Mouse (Mus musculus): ENCODE measurements around the gene Aff1. TPM values are rescaled to one million over a fixed set of nuclear protein-coding genes. Genes with fewer than 3 reads are reported as not detected.

The Aff1 gene
- polyA plus RNA-seq, 1 experiment: 23.3 TPM

GRCm38 (mm10) chr5:103809674-103810330 lies 117.6 kb downstream of the Aff1 start:
- no peak overlapping the region for H3K4me3 ChIP-seq (ENCODE audit: low read depth, low read length)
- TF ChIP-seq CTCF (IDR thresholded peaks at IDR 0.05; ENCODE audit: low read depth, low read length): no peak
- no peak for TF ChIP-seq EP300 (IDR thresholded peaks at IDR 0.05; ENCODE audit: insufficient read depth, low read depth, low read length)
- TF ChIP-seq POLR2A (IDR thresholded peaks at IDR 0.05; ENCODE audit: insufficient read depth, low read length): no peak
- H3K27ac ChIP-seq (ENCODE audit: insufficient read depth, low read length): no peak overlapping the region
- H3K9ac ChIP-seq (ENCODE audit: low read depth, poor library complexity, severe bottlenecking): no peak overlapping the region
- H3K4me1 ChIP-seq (ENCODE audit: control insufficient read depth, insufficient read depth, low read length): peaks cover 7% of the 10 kb centered on the region
- H3K36me3 ChIP-seq (ENCODE audit: control insufficient read depth, insufficient read depth, low read length, poor library complexity, severe bottlenecking): no peaks in the 10 kb centered on the region
- H3K27me3 ChIP-seq (ENCODE audit: control insufficient read depth, insufficient read depth, low read length, poor library complexity, severe bottlenecking): no peaks in the 10 kb centered on the region
- H3K9me3 ChIP-seq (replicated peaks; ENCODE audit: control insufficient read depth, insufficient read depth, low read length, poor library complexity, severe bottlenecking): no peaks in the 10 kb centered on the region

DNA sequence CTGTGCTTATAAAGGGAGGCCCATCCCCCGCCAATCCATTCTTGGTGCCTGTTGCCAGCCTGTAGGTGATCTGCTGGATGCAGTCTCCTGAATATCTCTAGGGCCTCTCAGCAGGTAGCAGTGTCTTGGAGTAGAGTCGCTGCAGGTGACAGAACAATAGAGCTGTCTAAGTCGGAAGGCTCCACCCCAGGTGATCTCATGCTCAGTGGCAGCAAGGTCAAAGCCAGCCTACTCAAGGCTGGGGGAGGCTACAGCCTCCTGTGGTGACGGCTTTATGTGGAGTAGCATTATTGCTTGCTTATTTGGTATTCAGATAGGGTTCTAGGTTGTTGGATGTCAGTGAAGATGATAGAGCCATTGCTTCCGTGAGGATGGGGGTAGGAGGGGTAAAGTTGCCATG lies 121.1 kb downstream of the Aff1 start:
- H3K9ac ChIP-seq (ENCODE audit: low read depth, poor library complexity, severe bottlenecking): no peak overlapping the region
- H3K9me3 ChIP-seq (replicated peaks; ENCODE audit: control insufficient read depth, insufficient read depth, low read length, poor library complexity, severe bottlenecking): no peaks in the 10 kb centered on the region
- peak overlapping the region; percentile 60; the same call in 1 of the 2 replicates for H3K27ac ChIP-seq (ENCODE audit: insufficient read depth, low read length)
- H3K36me3 ChIP-seq (ENCODE audit: control insufficient read depth, insufficient read depth, low read length, poor library complexity, severe bottlenecking): no peaks in the 10 kb centered on the region
- peaks cover 7% of the 10 kb centered on the region for H3K4me1 ChIP-seq (ENCODE audit: control insufficient read depth, insufficient read depth, low read length)
- H3K27me3 ChIP-seq (ENCODE audit: control insufficient read depth, insufficient read depth, low read length, poor library complexity, severe bottlenecking): no peaks in the 10 kb centered on the region
- TF ChIP-seq POLR2A (IDR thresholded peaks at IDR 0.05; ENCODE audit: insufficient read depth, low read length) (no peak), CTCF (IDR thresholded peaks at IDR 0.05; ENCODE audit: low read depth, low read length) (no peak), EP300 (IDR thresholded peaks at IDR 0.05; ENCODE audit: insufficient read depth, low read depth, low read length) (peak; percentile 91)
- no peak overlapping the region for H3K4me3 ChIP-seq (ENCODE audit: low read depth, low read length)

DNA sequence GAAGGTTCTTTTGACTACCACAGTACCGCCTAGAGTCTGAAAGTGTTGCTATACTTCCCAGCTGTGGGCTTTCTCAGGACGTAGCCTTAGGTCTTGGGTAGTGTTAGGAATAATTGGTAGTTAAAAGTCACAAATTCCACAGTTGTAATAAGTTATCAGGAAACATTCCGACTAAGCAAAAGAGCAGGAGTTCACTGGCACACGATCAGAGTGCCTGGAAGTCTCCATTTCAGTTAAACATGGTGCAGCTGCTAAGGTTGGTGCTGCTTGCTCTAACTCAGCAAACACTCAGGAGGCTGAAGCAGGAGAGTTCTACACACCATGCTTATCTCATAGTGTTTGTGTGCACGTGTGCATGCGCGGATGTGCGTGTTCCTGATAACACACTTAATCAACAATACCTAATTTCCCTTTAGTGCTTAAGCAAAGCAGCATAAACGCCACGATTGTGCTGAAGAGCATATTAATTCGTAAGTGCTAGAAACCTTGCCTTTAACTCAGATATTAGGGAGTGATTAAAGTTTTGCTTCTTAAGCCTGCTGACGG lies 121.9 kb downstream of the Aff1 start:
- Histone ChIP-seq H3K27ac (ENCODE audit: insufficient read depth, low read length) (peak overlapping the region; percentile 60; the same call in 1 of the 2 replicates), H3K27me3 (ENCODE audit: control insufficient read depth, insufficient read depth, low read length, poor library complexity, severe bottlenecking) (no peaks in the 10 kb centered on the region), H3K36me3 (ENCODE audit: control insufficient read depth, insufficient read depth, low read length, poor library complexity, severe bottlenecking) (no peaks in the 10 kb centered on the region), H3K9me3 (replicated peaks; ENCODE audit: control insufficient read depth, insufficient read depth, low read length, poor library complexity, severe bottlenecking) (no peaks in the 10 kb centered on the region), H3K4me1 (ENCODE audit: control insufficient read depth, insufficient read depth, low read length) (peaks cover 7% of the 10 kb centered on the region), H3K9ac (ENCODE audit: low read depth, poor library complexity, severe bottlenecking) (no peak overlapping the region), H3K4me3 (ENCODE audit: low read depth, low read length) (no peak overlapping the region; the same call in 1 of the 2 replicates)
- no peak for TF ChIP-seq EP300 (IDR thresholded peaks at IDR 0.05; ENCODE audit: insufficient read depth, low read depth, low read length)
- TF ChIP-seq CTCF (IDR thresholded peaks at IDR 0.05; ENCODE audit: low read depth, low read length): no peak
- no peak for TF ChIP-seq POLR2A (IDR thresholded peaks at IDR 0.05; ENCODE audit: insufficient read depth, low read length)

- Histone ChIP-seq H3K27ac (ENCODE audit: insufficient read depth, low read length) (no peak overlapping the region), H3K27me3 (ENCODE audit: control insufficient read depth, insufficient read depth, low read length, poor library complexity, severe bottlenecking) (no peaks in the 10 kb centered on the region), H3K4me3 (ENCODE audit: low read depth, low read length) (peak overlapping the region; percentile 20; the same call in 1 of the 2 replicates), H3K9ac (ENCODE audit: low read depth, poor library complexity, severe bottlenecking) (no peak overlapping the region), H3K36me3 (ENCODE audit: control insufficient read depth, insufficient read depth, low read length, poor library complexity, severe bottlenecking) (no peaks in the 10 kb centered on the region), H3K9me3 (replicated peaks; ENCODE audit: control insufficient read depth, insufficient read depth, low read length, poor library complexity, severe bottlenecking) (no peaks in the 10 kb centered on the region), H3K4me1 (ENCODE audit: control insufficient read depth, insufficient read depth, low read length) (peaks cover 7% of the 10 kb centered on the region)
- TF ChIP-seq CTCF (IDR thresholded peaks at IDR 0.05; ENCODE audit: low read depth, low read length) (no peak), POLR2A (IDR thresholded peaks at IDR 0.05; ENCODE audit: insufficient read depth, low read length) (no peak)
Observed at GRCm38 (mm10) chr5:103814551-103815248, 122.5 kb downstream of the Aff1 start.

DNA sequence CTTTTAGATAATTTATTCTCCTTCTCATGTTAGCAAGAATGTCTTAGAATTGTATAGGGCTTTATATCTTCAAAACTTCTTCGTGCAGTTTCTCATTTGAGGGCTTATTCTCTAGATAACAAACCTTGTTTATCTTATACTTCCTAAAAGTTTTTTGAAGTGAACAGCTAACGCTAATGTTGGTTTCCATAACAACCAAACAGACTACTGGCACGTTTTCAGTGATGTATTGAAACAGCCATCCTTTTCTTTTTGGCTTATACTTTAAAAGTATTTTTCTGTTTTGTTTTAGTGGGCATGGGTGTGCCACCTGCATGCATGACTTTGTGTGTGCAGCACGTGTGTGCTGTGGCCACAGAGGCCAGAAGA lies 123.1 kb downstream of the Aff1 start:
- Histone ChIP-seq H3K9me3 (replicated peaks; ENCODE audit: control insufficient read depth, insufficient read depth, low read length, poor library complexity, severe bottlenecking) (no peaks in the 10 kb centered on the region), H3K4me3 (ENCODE audit: low read depth, low read length) (no peak overlapping the region), H3K27me3 (ENCODE audit: control insufficient read depth, insufficient read depth, low read length, poor library complexity, severe bottlenecking) (no peaks in the 10 kb centered on the region), H3K36me3 (ENCODE audit: control insufficient read depth, insufficient read depth, low read length, poor library complexity, severe bottlenecking) (no peaks in the 10 kb centered on the region), H3K9ac (ENCODE audit: low read depth, poor library complexity, severe bottlenecking) (no peak overlapping the region), H3K27ac (ENCODE audit: insufficient read depth, low read length) (no peak overlapping the region), H3K4me1 (ENCODE audit: control insufficient read depth, insufficient read depth, low read length) (peaks cover 7% of the 10 kb centered on the region)
- TF ChIP-seq CTCF (IDR thresholded peaks at IDR 0.05; ENCODE audit: low read depth, low read length) (no peak), POLR2A (IDR thresholded peaks at IDR 0.05; ENCODE audit: insufficient read depth, low read length) (no peak), EP300 (IDR thresholded peaks at IDR 0.05; ENCODE audit: insufficient read depth, low read depth, low read length) (no peak)

DNA sequence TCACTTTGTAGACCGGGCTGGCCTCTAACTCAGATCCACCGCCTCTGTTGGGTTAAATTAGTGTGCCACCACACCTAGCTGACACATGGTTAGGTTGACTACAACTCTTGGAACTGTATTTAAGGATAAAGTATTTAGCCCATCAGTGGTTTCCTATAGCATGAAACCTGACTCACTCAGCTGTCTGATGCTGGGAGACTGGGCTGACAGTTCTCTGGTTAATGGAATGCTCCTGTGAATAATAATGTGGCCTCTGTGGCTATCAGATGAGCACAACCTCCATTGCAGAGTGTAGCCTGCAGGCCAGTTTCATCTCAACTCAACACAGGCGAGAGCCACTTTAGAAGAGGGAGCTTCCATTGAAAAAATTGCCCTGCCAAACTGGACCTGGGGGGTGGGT lies 124.5 kb downstream of the Aff1 start:
- no peak overlapping the region for H3K27ac ChIP-seq (ENCODE audit: insufficient read depth, low read length)
- no peak overlapping the region for H3K4me3 ChIP-seq (ENCODE audit: low read depth, low read length)
- H3K4me1 ChIP-seq (ENCODE audit: control insufficient read depth, insufficient read depth, low read length): peaks cover 7% of the 10 kb centered on the region
- no peaks in the 10 kb centered on the region for H3K36me3 ChIP-seq (ENCODE audit: control insufficient read depth, insufficient read depth, low read length, poor library complexity, severe bottlenecking)
- TF ChIP-seq POLR2A (IDR thresholded peaks at IDR 0.05; ENCODE audit: insufficient read depth, low read length) (no peak), CTCF (IDR thresholded peaks at IDR 0.05; ENCODE audit: low read depth, low read length) (no peak), EP300 (IDR thresholded peaks at IDR 0.05; ENCODE audit: insufficient read depth, low read depth, low read length) (no peak)
- H3K27me3 ChIP-seq (ENCODE audit: control insufficient read depth, insufficient read depth, low read length, poor library complexity, severe bottlenecking): no peaks in the 10 kb centered on the region
- no peaks in the 10 kb centered on the region for H3K9me3 ChIP-seq (replicated peaks; ENCODE audit: control insufficient read depth, insufficient read depth, low read length, poor library complexity, severe bottlenecking)
- no peak overlapping the region for H3K9ac ChIP-seq (ENCODE audit: low read depth, poor library complexity, severe bottlenecking)
